Mouse (Mus musculus): ENCODE measurements around the gene Hspa1l. TPM values are rescaled to one million over a fixed set of nuclear protein-coding genes. Genes with fewer than 3 reads are reported as not detected.
"Not testable (repeated sequence)": the region's sequence is repeated elsewhere in the genome, so short reads cannot be mapped to it uniquely, and the experiment has no call there.

Gene Hspa1l
- polyA plus RNA-seq, 1 experiment from 2014 or later, result 0.81 TPM

DNA sequence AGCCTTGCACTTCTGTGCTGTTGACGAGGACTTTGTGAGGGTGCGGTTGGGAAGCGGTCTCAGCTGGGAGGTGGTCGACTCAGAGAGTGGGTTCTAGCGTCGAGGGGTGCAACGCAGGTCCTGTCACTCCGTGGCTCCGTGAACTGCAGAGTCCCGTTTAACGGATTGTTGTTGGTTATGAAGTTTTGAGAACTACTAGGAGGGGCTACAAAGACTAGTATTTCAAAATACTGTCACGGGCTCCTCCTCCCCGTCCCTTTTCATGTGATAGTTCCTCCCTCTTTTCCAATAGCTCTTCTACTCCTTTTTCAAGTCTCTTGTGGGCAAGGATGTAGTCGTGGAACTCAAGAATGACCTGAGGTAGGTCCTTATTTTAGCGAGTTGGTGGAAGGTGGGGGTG is 9.8 kb downstream of the Hspa1l start:
- no peak for ATAC-seq (ENCODE audit: low FRiP score, low read depth)
- Histone ChIP-seq H3K4me3 (peak overlapping the region; percentile 85), H3K27ac (peak overlapping the region; percentile 99), H3K9me3 (no peaks in the 10 kb centered on the region), H3K36me3 (peaks cover 22% of the 10 kb centered on the region), H3K4me2 (replicated peaks) (peak overlapping the region; percentile 94), H3K9ac (peak overlapping the region; percentile 91), H3K4me1 (peaks cover 22% of the 10 kb centered on the region), H3K27me3 (no peaks in the 10 kb centered on the region)
- under 1% methylated on average over 15 of the region's 15 CpGs for WGBS

DNA sequence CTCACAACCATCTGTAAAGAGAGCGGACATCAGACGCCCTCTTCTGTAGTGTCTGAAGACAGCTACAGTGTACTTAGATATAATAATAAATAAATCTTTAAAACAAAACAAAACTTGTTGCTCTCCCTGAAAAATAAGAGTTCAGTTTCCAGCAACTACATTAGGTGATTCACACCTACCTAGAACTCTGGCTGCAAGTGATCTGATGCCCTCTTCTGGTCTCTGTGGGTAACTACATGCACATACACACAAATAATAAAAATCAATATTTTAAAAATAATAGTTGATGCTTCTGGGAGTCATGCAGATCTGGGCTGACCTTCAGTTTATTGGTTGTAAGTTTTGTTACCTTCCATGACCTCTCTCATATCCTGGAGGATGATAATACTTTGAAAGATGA is 11.7 kb downstream of the Hspa1l start:
- peaks cover 33% of the 10 kb centered on the region for H3K36me3 ChIP-seq
- H3K4me3 ChIP-seq, result no peak overlapping the region
- H3K4me2 ChIP-seq (replicated peaks), result no peak overlapping the region
- 81% methylated on average over 2 of the region's 2 CpGs for WGBS
- no peak for ATAC-seq (ENCODE audit: low FRiP score, low read depth)
- peaks cover 22% of the 10 kb centered on the region for H3K4me1 ChIP-seq
- no peaks in the 10 kb centered on the region for H3K9me3 ChIP-seq
- no peak overlapping the region for H3K9ac ChIP-seq
- no peak overlapping the region for H3K27ac ChIP-seq
- H3K27me3 ChIP-seq, result no peaks in the 10 kb centered on the region

DNA sequence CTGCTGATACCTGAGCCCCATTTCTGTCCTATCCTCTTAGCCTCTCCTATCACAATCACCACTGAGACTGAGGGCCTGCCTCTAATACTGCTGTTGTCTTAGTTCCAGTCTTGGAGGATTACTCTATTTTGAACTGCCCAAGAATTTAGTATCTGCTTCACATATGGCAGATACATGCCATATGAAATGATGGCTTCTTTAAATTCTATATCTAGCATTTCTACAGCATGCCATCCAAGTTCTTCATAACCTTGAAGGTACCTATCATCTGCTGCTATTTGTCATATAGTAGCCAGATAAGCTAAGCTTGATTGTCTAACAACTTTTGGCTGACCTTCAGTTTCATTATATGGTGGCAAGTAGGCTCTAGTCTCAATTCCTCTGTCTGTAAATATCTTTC is 22.2 kb downstream of the Hspa1l start:
- no peak for ATAC-seq (ENCODE audit: low FRiP score, low read depth)
- peaks cover 58% of the 10 kb centered on the region for H3K36me3 ChIP-seq
- H3K4me2 ChIP-seq (replicated peaks), result no peak overlapping the region

DNA sequence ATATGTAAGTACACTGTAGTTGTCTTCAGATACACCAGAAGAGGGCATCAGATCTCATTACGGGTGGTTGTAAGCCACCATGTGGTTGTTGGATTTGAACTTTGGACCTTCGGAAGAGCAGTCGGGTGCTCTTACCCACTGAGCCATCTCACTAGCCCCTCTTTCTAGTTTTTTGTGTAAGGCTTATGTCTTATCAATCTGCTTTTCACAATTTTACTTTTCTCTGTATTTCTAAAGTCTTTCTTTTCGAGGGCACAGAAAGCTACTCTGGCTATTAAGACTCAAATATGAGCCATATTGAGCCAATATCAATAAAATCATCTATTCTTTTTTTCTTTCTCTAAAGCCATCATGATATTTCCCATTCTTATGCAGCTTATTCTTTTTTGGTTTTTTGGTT is 22.7 kb downstream of the Hspa1l start:
- H3K4me3 ChIP-seq; H3K4me2 ChIP-seq (replicated peaks); H3K9me3 ChIP-seq; ATAC-seq (ENCODE audit: low FRiP score, low read depth); H3K27me3 ChIP-seq; H3K27ac ChIP-seq; H3K9ac ChIP-seq: not testable (repeated sequence)
- peaks cover 56% of the 10 kb centered on the region for H3K36me3 ChIP-seq
- WGBS, result 94% methylated on average over 4 of the region's 4 CpGs
- peaks cover 24% of the 10 kb centered on the region for H3K4me1 ChIP-seq

More for the DNA sequence above, 22.2 kb downstream of the Hspa1l start:
- H3K9me3 ChIP-seq, result no peaks in the 10 kb centered on the region
- H3K27me3 ChIP-seq, result no peaks in the 10 kb centered on the region
- no peak overlapping the region for H3K9ac ChIP-seq
- H3K27ac ChIP-seq, result no peak overlapping the region
- peaks cover 20% of the 10 kb centered on the region for H3K4me1 ChIP-seq
- no peak overlapping the region for H3K4me3 ChIP-seq

DNA sequence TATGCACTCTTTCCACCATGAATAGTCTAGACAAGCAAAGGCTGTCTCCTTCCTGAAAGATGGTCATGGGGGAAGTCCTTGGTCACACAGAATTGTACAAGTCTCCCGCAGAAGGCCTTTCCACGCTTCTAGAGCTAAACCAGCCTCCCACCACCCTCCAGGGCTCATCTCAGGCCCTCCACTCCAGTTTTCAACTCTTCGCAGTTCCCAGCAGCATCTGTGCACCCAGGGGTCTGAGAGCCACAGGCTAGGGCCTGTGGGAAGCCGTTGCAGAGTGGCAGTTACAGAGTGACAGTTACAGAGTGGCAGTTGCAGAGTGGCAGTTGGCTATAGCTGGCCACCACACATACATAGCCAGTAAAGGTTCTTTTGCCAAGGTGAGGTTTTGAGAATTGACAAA is 23.4 kb downstream of the Hspa1l start:
- not testable (repeated sequence) for H3K4me2 ChIP-seq (replicated peaks); H3K4me3 ChIP-seq; H3K27me3 ChIP-seq; H3K9ac ChIP-seq; H3K27ac ChIP-seq; ATAC-seq (ENCODE audit: low FRiP score, low read depth); H3K9me3 ChIP-seq
- over 99% methylated on average over 4 of the region's 4 CpGs for WGBS
- H3K4me1 ChIP-seq, result peaks cover 24% of the 10 kb centered on the region
- peaks cover 48% of the 10 kb centered on the region for H3K36me3 ChIP-seq

DNA sequence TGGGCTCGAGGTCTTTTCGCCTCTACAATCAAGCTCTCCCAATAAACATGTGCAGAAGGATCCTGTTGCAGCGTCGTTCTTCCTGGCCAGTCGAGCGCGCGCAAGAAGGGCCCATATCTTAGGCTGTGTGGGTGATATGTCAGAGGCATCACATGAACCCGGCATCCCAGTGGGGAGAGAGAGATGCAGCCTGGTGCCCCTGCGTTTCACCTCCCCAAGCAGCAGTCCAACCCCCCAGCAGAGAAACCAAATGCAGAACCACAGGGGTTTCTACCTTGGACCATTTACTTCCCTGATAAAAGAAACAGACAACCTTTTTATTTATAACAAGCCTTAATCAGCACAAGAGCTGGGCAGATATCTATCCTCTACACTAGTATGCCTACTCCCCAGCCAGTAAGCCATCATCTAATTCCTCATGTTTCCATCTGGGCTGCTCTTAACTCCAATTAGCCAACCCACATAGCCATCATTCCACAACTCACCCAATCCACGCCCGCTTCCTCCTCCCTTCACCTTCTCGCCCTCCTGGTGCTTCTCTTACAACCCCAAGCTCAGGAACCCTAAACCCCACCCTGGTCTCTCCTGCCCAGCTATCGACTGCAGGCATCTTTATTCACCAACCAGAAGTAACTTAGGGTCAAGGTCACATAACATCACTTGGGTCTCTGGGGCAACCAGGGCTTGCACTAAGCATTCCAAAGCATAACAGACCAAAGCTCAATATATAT is 24.1 kb downstream of the Hspa1l start:
- 91% methylated on average over 12 of the region's 14 CpGs for WGBS
- Histone ChIP-seq H3K9ac (no peak overlapping the region), H3K4me1 (peaks cover 24% of the 10 kb centered on the region), H3K36me3 (peaks cover 42% of the 10 kb centered on the region), H3K27ac (no peak overlapping the region), H3K4me2 (replicated peaks) (peak overlapping the region; percentile 3; the same call in 1 of the 2 replicates), H3K9me3 (no peaks in the 10 kb centered on the region), H3K4me3 (no peak overlapping the region), H3K27me3 (no peaks in the 10 kb centered on the region)
- ATAC-seq (ENCODE audit: low FRiP score, low read depth), result no peak

DNA sequence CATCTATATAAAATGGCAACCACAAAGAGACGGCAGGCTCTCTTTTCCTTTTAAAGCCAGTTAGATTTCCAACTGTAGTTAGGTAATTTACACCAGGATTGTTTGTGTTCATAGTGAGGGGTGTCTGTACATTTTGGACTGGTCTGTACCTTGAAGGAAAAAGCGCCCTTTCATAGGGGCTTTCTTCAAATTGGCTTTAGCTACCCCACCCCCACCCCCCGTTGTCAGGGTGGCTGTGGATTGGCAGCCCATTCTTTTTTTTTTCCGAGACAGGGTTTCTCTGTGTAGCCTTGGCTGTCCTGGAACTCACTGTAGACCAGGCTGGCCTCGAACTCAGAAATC is 24.6 kb downstream of the Hspa1l start:
- Histone ChIP-seq H3K4me2 (replicated peaks) (peak overlapping the region; percentile 3; the same call in 1 of the 2 replicates), H3K9me3 (no peaks in the 10 kb centered on the region), H3K4me3 (no peak overlapping the region), H3K27ac (no peak overlapping the region), H3K27me3 (no peaks in the 10 kb centered on the region), H3K9ac (no peak overlapping the region), H3K4me1 (peaks cover 25% of the 10 kb centered on the region), H3K36me3 (peaks cover 37% of the 10 kb centered on the region)
- 88% methylated on average over 5 of the region's 5 CpGs for WGBS
- ATAC-seq (ENCODE audit: low FRiP score, low read depth), result no peak

DNA sequence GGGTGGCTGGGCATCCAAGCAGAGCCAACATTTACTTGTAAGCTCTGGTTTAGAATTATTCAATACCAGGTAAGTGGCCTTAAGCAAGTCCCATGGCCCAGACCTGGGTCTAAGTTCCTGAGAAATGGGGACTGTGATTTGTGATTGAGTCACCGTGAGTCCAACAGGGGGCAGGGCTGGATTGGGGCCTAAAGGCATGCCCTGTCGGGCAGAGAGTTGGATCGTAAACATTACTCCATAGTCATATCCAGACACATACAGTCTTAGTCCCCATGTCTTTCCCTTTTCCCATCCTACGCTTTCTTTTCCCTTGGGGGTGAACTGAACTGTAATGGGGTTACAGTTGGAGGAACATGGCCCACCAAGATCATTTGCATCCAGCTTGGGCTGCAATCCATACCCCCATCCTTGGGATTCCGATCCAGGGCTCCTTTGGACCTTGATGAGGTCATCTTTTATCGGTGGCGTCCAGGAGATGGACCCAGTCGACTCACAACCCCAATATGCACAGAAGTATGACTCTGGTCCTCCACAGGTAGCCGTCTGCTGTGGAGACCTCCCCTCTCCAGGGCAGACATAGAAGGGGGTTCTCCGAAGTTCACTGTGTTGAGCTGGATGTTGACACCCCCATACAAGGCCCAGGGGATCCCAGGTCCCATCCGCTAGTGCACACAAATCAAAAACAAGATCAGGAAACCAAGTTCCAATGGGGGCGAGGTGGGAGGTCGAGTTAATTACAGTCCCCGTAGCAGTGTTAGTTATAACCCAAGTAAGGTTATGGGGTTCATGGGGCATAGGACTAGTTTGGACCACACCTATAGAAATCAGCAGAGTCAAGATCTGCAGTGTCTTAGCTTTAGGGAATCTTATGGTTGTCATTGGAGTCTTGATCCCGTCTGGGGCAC is 26.3 kb downstream of the Hspa1l start:
- H3K4me3 ChIP-seq, result peak overlapping the region; percentile 95; the same call in 1 of the 2 replicates
- H3K9ac ChIP-seq, result no peak overlapping the region; the same call in 1 of the 2 replicates

DNA sequence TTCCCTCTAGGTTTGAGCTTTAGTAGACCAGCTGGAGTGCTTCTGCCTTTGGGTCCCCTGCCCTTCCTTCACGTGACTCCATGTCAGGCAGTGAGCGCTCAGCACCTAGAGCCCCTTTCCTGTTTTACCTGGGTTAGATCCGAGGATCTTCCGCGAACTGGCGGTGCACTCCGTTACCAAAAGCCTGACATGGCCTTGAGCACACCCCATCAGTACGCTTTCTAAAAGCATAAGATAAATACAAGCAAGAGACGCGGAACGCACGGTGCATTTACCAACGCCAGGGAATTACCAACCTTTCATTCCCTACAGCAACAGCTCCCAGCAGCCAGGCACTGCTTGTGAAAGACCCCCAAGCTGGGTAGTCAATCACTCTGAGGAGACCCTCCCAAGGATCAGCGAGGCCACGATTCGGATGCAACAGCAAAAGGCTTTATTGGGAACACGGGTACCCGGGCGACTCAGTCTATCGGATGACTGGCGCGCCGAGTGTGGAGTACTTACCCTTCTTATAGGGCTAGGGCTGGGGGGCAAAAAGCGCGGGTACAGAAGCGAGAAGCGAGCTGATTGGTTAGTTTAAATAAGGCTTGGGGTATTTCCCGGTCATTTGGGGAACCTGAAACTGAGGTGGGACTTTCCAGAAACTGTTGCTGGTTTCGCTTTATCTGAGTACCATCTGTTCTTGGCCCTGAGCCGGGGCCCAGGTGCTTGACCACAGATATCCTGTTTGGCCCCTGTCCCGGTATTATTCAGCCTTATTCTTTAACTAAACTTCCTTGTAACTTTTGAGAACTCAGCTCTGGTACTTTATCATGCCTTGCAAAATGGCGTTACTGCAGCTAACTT is 27.6 kb downstream of the Hspa1l start:
- Histone ChIP-seq H3K27ac (peak overlapping the region; percentile 98), H3K36me3 (peaks cover 49% of the 10 kb centered on the region), H3K9ac (peak overlapping the region; percentile 98), H3K4me1 (peaks cover 41% of the 10 kb centered on the region), H3K4me2 (replicated peaks) (peak overlapping the region; percentile 99), H3K4me3 (peak overlapping the region; percentile 95)
- not testable (repeated sequence) for ATAC-seq (ENCODE audit: low FRiP score, low read depth); H3K9me3 ChIP-seq; H3K27me3 ChIP-seq
- 23% methylated on average over 30 of the region's 32 CpGs for WGBS

More for the DNA sequence above, 26.3 kb downstream of the Hspa1l start:
- peaks cover 41% of the 10 kb centered on the region for H3K4me1 ChIP-seq
- no peak overlapping the region for H3K27ac ChIP-seq
- H3K4me2 ChIP-seq (replicated peaks), result peak overlapping the region; percentile 99
- no peaks in the 10 kb centered on the region for H3K9me3 ChIP-seq
- ATAC-seq (ENCODE audit: low FRiP score, low read depth), result no peak
- H3K27me3 ChIP-seq, result no peaks in the 10 kb centered on the region
- 93% methylated on average over 15 of the region's 15 CpGs for WGBS
- peaks cover 37% of the 10 kb centered on the region for H3K36me3 ChIP-seq

DNA sequence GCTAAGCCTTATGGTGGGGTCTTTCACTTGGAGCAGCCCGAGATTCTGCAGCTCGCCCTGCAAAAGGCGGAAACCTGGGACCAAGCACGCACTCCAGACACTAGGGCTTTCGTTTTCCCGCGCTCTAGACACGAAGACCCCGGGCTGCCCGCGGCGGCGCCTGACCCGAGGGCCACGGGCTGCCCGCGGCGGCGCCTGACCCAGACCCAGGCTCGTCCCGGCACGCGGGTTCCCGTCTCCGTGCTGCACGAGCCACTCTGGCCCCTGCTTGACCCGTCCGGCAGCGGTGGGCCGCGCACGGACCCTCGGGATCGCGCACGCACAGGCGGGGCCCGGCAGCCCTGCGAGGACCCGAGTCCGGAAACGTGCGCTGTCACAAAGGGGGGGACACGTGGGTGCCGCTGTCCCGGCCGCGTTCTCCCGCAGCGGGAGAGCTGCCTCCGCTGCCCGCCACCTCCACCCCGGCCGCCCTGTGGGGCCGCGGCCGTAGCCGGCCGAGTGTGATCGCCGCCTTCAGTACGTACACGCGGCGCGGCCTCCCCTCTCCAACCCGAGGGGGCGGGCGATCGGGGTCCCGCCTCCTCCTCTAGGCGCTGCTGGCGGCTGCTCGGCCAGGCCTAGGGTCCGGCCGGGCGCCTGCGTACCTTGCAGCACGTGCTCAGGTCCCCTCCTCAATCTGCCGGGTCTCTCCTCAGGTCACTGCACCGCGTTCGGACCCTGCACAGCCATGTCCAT is 28.4 kb downstream of the Hspa1l start, which contains the start of gene Vars:
Gene Vars (plus strand): TSS at position 271 of the 735 bp plus-strand sequence.
- no peaks in the 10 kb centered on the region for H3K9me3 ChIP-seq
- H3K4me2 ChIP-seq (replicated peaks), result peak within 1 kb of the TSS; percentile 99
- WGBS, result under 1% methylated on average over 74 of the region's 83 CpGs
- peak within 1 kb of the TSS; percentile 98 for H3K27ac ChIP-seq
- H3K27me3 ChIP-seq, result no peaks in the 10 kb centered on the region
- H3K4me1 ChIP-seq, result peaks cover 41% of the 10 kb centered on the region
- peak within 1 kb of the TSS; percentile 95 for H3K4me3 ChIP-seq
- peak within 1 kb of the TSS; percentile 98 for H3K9ac ChIP-seq
- peak; percentile 88 for ATAC-seq (ENCODE audit: low FRiP score, low read depth)
- peaks cover 53% of the 10 kb centered on the region for H3K36me3 ChIP-seq

DNA sequence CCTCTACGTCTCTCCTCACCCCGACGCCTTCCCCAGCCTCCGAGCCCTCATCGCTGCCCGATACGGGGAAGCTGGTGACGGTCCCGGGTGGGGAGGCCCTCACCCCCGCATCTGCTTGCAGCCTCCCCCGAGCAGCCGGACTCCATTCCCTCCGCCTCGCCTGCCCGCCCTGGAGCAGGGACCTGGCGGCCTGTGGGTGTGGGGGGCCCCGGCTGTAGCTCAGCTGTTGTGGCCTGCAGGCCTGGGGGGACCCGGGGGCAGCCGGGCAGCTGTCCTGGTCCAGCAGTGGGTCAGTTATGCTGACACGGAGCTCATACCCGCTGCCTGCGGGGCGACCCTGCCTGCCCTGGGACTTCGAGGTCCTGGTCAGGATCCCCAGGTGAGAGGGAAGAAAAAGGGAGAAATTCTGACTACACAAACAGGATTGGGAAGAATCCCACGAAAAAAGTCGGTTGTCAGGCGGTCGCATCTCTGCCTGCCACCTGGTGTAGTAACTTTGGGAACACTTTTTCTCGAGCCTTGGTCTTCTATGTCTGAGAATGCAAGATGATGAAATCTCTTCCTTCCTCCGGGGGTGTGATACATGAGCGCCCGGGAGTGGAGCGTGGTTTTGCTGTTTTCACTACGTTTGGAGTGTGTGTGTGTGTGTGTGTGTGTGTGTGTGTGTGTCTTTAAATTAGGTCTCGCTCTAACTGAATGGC is 29.1 kb downstream of the Hspa1l start:
- peaks cover 41% of the 10 kb centered on the region for H3K4me1 ChIP-seq
- H3K4me2 ChIP-seq (replicated peaks), result peak overlapping the region; percentile 99
- WGBS, result under 1% methylated on average over 35 of the region's 35 CpGs
- peak overlapping the region; percentile 98 for H3K9ac ChIP-seq
- peak overlapping the region; percentile 98 for H3K27ac ChIP-seq
- peaks cover 53% of the 10 kb centered on the region for H3K36me3 ChIP-seq
- peak; percentile 42 for ATAC-seq (ENCODE audit: low FRiP score, low read depth)
- no peaks in the 10 kb centered on the region for H3K9me3 ChIP-seq
- H3K27me3 ChIP-seq, result no peaks in the 10 kb centered on the region
- H3K4me3 ChIP-seq, result peak overlapping the region; percentile 95

Data from limb, embryonic 13.5 days (tissue).